Mouse (Mus musculus) myocyte (in vitro differentiated cells): ENCODE results near the gene Pced1a. TPM values are rescaled to one million over a fixed set of nuclear protein-coding genes. Genes with fewer than 3 reads are reported as not detected.
A peak's percentile ranks its signal among the peaks of the same experiment; 100 is the strongest.

Experiments used
- H3K27me3 ChIP-seq: one replicate; pipeline ENCODE4 v1.6.1; 2011; ENCODE audit not compliant: control insufficient read depth, insufficient read depth, insufficient read length
- H3K36me3 ChIP-seq: one replicate; pipeline ENCODE4 v1.6.1; 2011; ENCODE audit not compliant: control insufficient read depth, insufficient read depth
- H3K4me2 ChIP-seq: one replicate; pipeline ENCODE4 v1.6.1; 2011; ENCODE audit warnings: low read depth, control low read depth
- H3K4me3 ChIP-seq: one replicate; pipeline ENCODE4 v1.5.1; 2011; ENCODE audit warnings: mild to moderate bottlenecking, control low read depth, moderate library complexity
- H3K79me2 ChIP-seq: one replicate; pipeline ENCODE4 v1.6.1; 2011; ENCODE audit not compliant: control insufficient read depth, insufficient read depth
- H3ac ChIP-seq: one replicate; pipeline ENCODE4 v1.6.1; 2011; ENCODE audit not compliant: control insufficient read depth, insufficient read length
- CEBPB ChIP-seq: IDR thresholded peaks from 2 replicates; pipeline ENCODE4 v1.6.1; 2011; ENCODE audit warnings: mild to moderate bottlenecking, moderate library complexity; ENCODE audit not compliant: poor library complexity, insufficient read depth, severe bottlenecking
- E2F4 ChIP-seq: IDR thresholded peaks from one replicate; pipeline ENCODE4 v1.6.1; 2011; ENCODE audit warnings: mild to moderate bottlenecking, control low read depth, moderate library complexity; ENCODE audit not compliant: insufficient read depth
- MAX ChIP-seq: IDR thresholded peaks from one replicate; pipeline ENCODE4 v1.6.1; 2011; ENCODE audit warnings: low read depth, mild to moderate bottlenecking, control low read depth
- MYOD1 ChIP-seq, 3 experiments: IDR thresholded peaks; one replicate each; pipeline ENCODE4 v1.6.1; 2011; ENCODE audit warnings: control low read depth in 2 of 3, low read depth in 2 of 3, mild to moderate bottlenecking in 2 of 3, moderate library complexity in 1 of 3; ENCODE audit not compliant: insufficient read length in 2 of 3, control insufficient read depth in 1 of 3
- MYOG ChIP-seq, 3 experiments: IDR thresholded peaks; one replicate each; pipeline ENCODE4 v1.6.1; 2011; ENCODE audit warnings: control low read depth in 2 of 3, low read depth in 2 of 3, mild to moderate bottlenecking in 2 of 3; ENCODE audit not compliant: insufficient read length in 2 of 3, control insufficient read depth in 1 of 3, insufficient read depth in 1 of 3
- POLR2A ChIP-seq: IDR thresholded peaks from one replicate; pipeline ENCODE4 v1.6.1; 2011; ENCODE audit warnings: low read depth, mild to moderate bottlenecking, control low read depth, moderate library complexity; ENCODE audit not compliant: insufficient read length
- POLR2AphosphoS2 ChIP-seq: IDR thresholded peaks from one replicate; pipeline ENCODE4 v1.6.1; 2011; ENCODE audit warnings: low read depth, control low read depth; ENCODE audit not compliant: insufficient read length
- REST ChIP-seq: IDR thresholded peaks from one replicate; pipeline ENCODE4 v1.6.1; 2011; ENCODE audit warnings: mild to moderate bottlenecking, control low read depth, moderate library complexity; ENCODE audit not compliant: insufficient read depth, insufficient read length
- SRF ChIP-seq: IDR thresholded peaks from one replicate; pipeline ENCODE4 v1.6.1; 2011; ENCODE audit warnings: low read depth; ENCODE audit not compliant: control insufficient read depth, insufficient read length
- TCF12 ChIP-seq: IDR thresholded peaks from one replicate; pipeline ENCODE4 v1.6.1; 2011; ENCODE audit warnings: mild to moderate bottlenecking, control low read depth; ENCODE audit not compliant: poor library complexity, insufficient read depth, severe bottlenecking
- TCF3 ChIP-seq: IDR thresholded peaks from one replicate; pipeline ENCODE4 v1.6.1; 2011; ENCODE audit warnings: low read depth, control low read depth; ENCODE audit not compliant: insufficient read length
- USF1 ChIP-seq: IDR thresholded peaks from one replicate; pipeline ENCODE4 v1.6.1; 2011; ENCODE audit warnings: low read depth, mild to moderate bottlenecking, control low read depth, moderate library complexity
- polyA plus RNA-seq: library from polyadenylated mRNA; unstranded; fragments of >200 nt; fragmentation: generic; extraction: Trizol; gene quantifications from one replicate; pipeline ENCODE4 v1.2.1, GENCODE M21; 2012; ENCODE audit warnings: missing spikeins

The Pced1a gene
- polyA plus RNA-seq, 1 experiment = 10.9 TPM

GRCm38 (mm10) chr2:130454748-130455370 is 30.4 kb upstream of the Pced1a start:
- no peak for TF ChIP-seq CEBPB
- TF ChIP-seq TCF3 = no peak
- TF ChIP-seq USF1 = no peak
- TF ChIP-seq E2F4 = no peak
- TF ChIP-seq POLR2A = no peak
- no peak for TF ChIP-seq MAX
- TF ChIP-seq POLR2AphosphoS2 = no peak
- no peak for TF ChIP-seq MYOG (IDR thresholded peaks at IDR 0.05; ENCODE audit: control insufficient read depth in 1 of 3, insufficient read depth in 1 of 3, insufficient read length in 2 of 3, low read depth in 2 of 3)
- TF ChIP-seq MYOD1 (IDR thresholded peaks at IDR 0.05; ENCODE audit: control insufficient read depth in 1 of 3, insufficient read length in 2 of 3, low read depth in 2 of 3) = no peak
- TF ChIP-seq SRF = no peak
- TF ChIP-seq REST = no peak
- no peak for TF ChIP-seq TCF12
- Histone ChIP-seq H3K36me3 (no peaks in the 10 kb centered on the region), H3K4me3 (no peak overlapping the region), H3K4me2 (no peak overlapping the region), H3K27me3 (no peaks in the 10 kb centered on the region), H3ac (no peak overlapping the region), H3K79me2 (peaks cover 93% of the 10 kb centered on the region)

DNA sequence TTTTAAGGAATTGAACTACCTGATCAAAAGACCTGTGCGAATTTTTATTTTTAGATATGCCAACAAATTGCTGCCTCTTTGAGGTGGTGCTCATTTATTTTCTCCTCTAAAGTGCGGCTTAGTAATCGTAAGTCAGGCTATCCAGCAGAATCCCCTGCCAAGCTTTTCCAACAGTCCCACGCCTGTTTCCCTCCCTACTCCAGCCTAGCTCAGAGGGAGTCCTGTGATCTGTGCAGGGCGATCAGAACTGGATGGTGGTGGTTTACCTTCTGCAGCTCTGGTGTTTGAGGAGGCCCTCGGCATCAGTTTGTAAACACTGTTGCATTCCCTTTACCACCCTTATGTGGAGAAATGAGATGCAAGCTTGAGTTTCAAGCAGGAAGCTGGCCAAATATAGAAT is 28.9 kb upstream of the Pced1a start:
- no peaks in the 10 kb centered on the region for H3K27me3 ChIP-seq
- H3ac ChIP-seq = no peak overlapping the region
- TF ChIP-seq MYOG (IDR thresholded peaks at IDR 0.05; ENCODE audit: control insufficient read depth in 1 of 3, insufficient read depth in 1 of 3, insufficient read length in 2 of 3, low read depth in 2 of 3) (no peak), CEBPB (no peak), TCF12 (no peak), REST (no peak), MYOD1 (IDR thresholded peaks at IDR 0.05; ENCODE audit: control insufficient read depth in 1 of 3, insufficient read length in 2 of 3, low read depth in 2 of 3) (no peak), E2F4 (no peak)
- no peak overlapping the region for H3K4me3 ChIP-seq
- H3K36me3 ChIP-seq = no peaks in the 10 kb centered on the region
- peaks cover 79% of the 10 kb centered on the region for H3K79me2 ChIP-seq
- no peak overlapping the region for H3K4me2 ChIP-seq

DNA sequence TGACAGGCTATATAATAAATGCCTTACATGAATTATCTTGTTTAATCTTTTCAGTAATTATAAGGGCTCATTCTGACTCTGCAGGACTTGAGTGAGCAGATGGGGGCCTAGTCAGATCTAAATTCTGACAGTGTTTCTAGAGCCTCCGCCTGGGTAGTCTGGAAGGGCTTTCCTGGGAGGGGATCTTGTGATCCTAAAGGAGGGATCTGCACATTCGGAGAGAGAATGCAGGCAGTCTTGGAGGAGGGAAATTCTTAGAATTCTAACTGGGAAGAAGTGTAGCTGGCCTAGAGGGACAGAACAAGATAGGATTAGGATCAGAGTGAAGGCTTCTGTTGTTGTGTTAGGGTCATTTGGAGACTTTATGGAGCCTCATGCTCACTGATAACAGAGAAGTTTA is 27.8 kb upstream of the Pced1a start:
- peak overlapping the region; percentile 60 for H3K4me3 ChIP-seq
- H3K79me2 ChIP-seq = peaks cover 68% of the 10 kb centered on the region
- TF ChIP-seq E2F4 = no peak
- no peak for TF ChIP-seq MYOD1 (IDR thresholded peaks at IDR 0.05; ENCODE audit: control insufficient read depth in 1 of 3, insufficient read length in 2 of 3, low read depth in 2 of 3)
- no peak for TF ChIP-seq USF1
- TF ChIP-seq MYOG (IDR thresholded peaks at IDR 0.05; ENCODE audit: control insufficient read depth in 1 of 3, insufficient read depth in 1 of 3, insufficient read length in 2 of 3, low read depth in 2 of 3) = no peak
- no peak for TF ChIP-seq CEBPB
- TF ChIP-seq TCF3 = no peak
- H3K27me3 ChIP-seq = no peaks in the 10 kb centered on the region
- H3K36me3 ChIP-seq = no peaks in the 10 kb centered on the region
- peak overlapping the region; percentile 78 for H3K4me2 ChIP-seq
- no peak overlapping the region for H3ac ChIP-seq

DNA sequence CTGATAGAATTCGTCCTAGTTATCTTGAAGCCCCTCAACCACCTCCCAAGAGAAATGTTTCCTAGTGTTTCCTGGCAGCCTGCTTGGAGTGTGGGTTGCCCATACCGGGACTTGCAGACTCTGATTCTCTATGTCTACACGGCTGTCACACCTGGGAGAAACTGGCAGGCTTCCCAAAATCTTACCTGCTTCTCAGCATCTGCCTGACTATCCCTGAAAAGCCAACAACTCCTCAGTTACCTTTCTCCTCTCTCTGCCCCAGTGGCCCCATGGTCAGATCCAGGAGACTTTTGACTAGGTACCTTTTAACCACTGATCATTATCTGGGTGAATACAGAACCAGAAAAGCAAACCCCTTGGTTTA is 27.2 kb upstream of the Pced1a start:
- Histone ChIP-seq H3K27me3 (no peaks in the 10 kb centered on the region), H3K4me3 (peak overlapping the region; percentile 60), H3K4me2 (peak overlapping the region; percentile 78), H3ac (no peak overlapping the region), H3K36me3 (no peaks in the 10 kb centered on the region), H3K79me2 (peaks cover 62% of the 10 kb centered on the region)
- TF ChIP-seq TCF12 (no peak), CEBPB (no peak), MYOD1 (IDR thresholded peaks at IDR 0.05; ENCODE audit: control insufficient read depth in 1 of 3, insufficient read length in 2 of 3, low read depth in 2 of 3) (no peak), POLR2AphosphoS2 (no peak), SRF (no peak), MYOG (IDR thresholded peaks at IDR 0.05; ENCODE audit: control insufficient read depth in 1 of 3, insufficient read depth in 1 of 3, insufficient read length in 2 of 3, low read depth in 2 of 3) (no peak), POLR2A (no peak), E2F4 (no peak), TCF3 (no peak), MAX (no peak), REST (no peak), USF1 (no peak)

- peak overlapping the region; percentile 60 for H3K4me3 ChIP-seq
- H3K4me2 ChIP-seq = peak overlapping the region; percentile 78
- no peak for TF ChIP-seq USF1
- TF ChIP-seq CEBPB = no peak
- TF ChIP-seq POLR2A = no peak
- no peak for TF ChIP-seq MYOD1 (IDR thresholded peaks at IDR 0.05; ENCODE audit: control insufficient read depth in 1 of 3, insufficient read length in 2 of 3, low read depth in 2 of 3)
- no peak for TF ChIP-seq TCF12
- TF ChIP-seq MAX = no peak
- TF ChIP-seq TCF3 = no peak
- TF ChIP-seq E2F4 = no peak
- TF ChIP-seq SRF = no peak
- TF ChIP-seq MYOG (IDR thresholded peaks at IDR 0.05; ENCODE audit: control insufficient read depth in 1 of 3, insufficient read depth in 1 of 3, insufficient read length in 2 of 3, low read depth in 2 of 3) = no peak
- TF ChIP-seq POLR2AphosphoS2 = no peak
- no peak for TF ChIP-seq REST
- peak overlapping the region; percentile 74 for H3ac ChIP-seq
- H3K27me3 ChIP-seq = no peaks in the 10 kb centered on the region
- no peaks in the 10 kb centered on the region for H3K36me3 ChIP-seq
- peaks cover 58% of the 10 kb centered on the region for H3K79me2 ChIP-seq
These were observed 26.7 kb upstream of the Pced1a start for GRCm38 (mm10) chr2:130451086-130451726.
